Mouse (Mus musculus) brain, embryonic 14.5 days (tissue): Measurements from ENCODE around the gene Rpl22.

Experiments used
- CTCF ChIP-seq: fragments of 200-500 bp; IDR thresholded peaks from 2 replicates; pipeline ENCODE4 v1.5.1; 2012; ENCODE audit warnings: inconsistent platforms, mild to moderate bottlenecking, moderate library complexity, borderline replicate concordance; ENCODE audit not compliant: insufficient read depth, insufficient read length; ENCODE audit errors: extremely low read depth
- POLR2A ChIP-seq: fragments of 200-500 bp; IDR thresholded peaks from 2 replicates; pipeline ENCODE4 v1.6.1; 2012; ENCODE audit warnings: mild to moderate bottlenecking, inconsistent platforms, borderline replicate concordance; ENCODE audit not compliant: poor library complexity, insufficient read depth, insufficient read length, severe bottlenecking; ENCODE audit errors: extremely low read depth

GRCm38 (mm10) chr4:152282721-152283120 lies 42.8 kb upstream of the Rpl22 start:
- TF ChIP-seq POLR2A (no peak), CTCF (no peak)
